Mouse (Mus musculus) telencephalon, adult 2 months (tissue): ENCODE measurements at regions not wholly inside any gene's neighbourhood (a gene's known extent, or its start where the extent isn't known, plus 50 kb on each side); places are given as distances from the start of the nearest gene placed in this dataset.
A peak's percentile ranks its signal among the peaks of the same experiment; 100 is the strongest.
"Not testable (repeated sequence)": the region's sequence is repeated elsewhere in the genome, so short reads cannot be mapped to it uniquely, and the experiment has no call there.

ENCODE experiments used
- DNase-seq: peaks from one replicate; pipeline ENCODE4 v3.0.0-alpha.2; 2011; ENCODE audit warnings: low read depth, low spot score

- not testable (repeated sequence) for DNase-seq
Observed at GRCm38 (mm10) chr15:19980625-19981024, 468.4 kb upstream of the Cdh12 start.

- DNase-seq: not testable (repeated sequence)
Observed at GRCm38 (mm10) chr15:19985001-19985400, 464.1 kb upstream of the Cdh12 start.

GRCm38 (mm10) chr15:20031772-20032171, 417.3 kb upstream of the Cdh12 start:
- DNase-seq: no peak

- no peak for DNase-seq
Observed at GRCm38 (mm10) chr15:20034382-20034781, 414.7 kb upstream of the Cdh12 start.

GRCm38 (mm10) chr15:20038550-20039435, 410.3 kb upstream of the Cdh12 start:
- DNase-seq: no peak

- DNase-seq: no peak
Observed at GRCm38 (mm10) chr15:20040041-20040440, 409.0 kb upstream of the Cdh12 start.

GRCm38 (mm10) chr15:20084958-20085357, 364.1 kb upstream of the Cdh12 start:
- peak; percentile 81 for DNase-seq

- DNase-seq: no peak
Observed at GRCm38 (mm10) chr15:20089780-20090179, 359.3 kb upstream of the Cdh12 start.

GRCm38 (mm10) chr15:20090522-20090921, 358.5 kb upstream of the Cdh12 start:
- DNase-seq: no peak

- no peak for DNase-seq
Observed at GRCm38 (mm10) chr15:20095764-20096163, 353.3 kb upstream of the Cdh12 start.

GRCm38 (mm10) chr15:20119518-20119917, 329.5 kb upstream of the Cdh12 start:
- no peak for DNase-seq

GRCm38 (mm10) chr15:20123586-20123985, 325.5 kb upstream of the Cdh12 start:
- DNase-seq: no peak

GRCm38 (mm10) chr15:20135893-20136570, 313.0 kb upstream of the Cdh12 start:
- no peak for DNase-seq

- no peak for DNase-seq
Observed at GRCm38 (mm10) chr15:20151910-20152309, 297.2 kb upstream of the Cdh12 start.
